Mouse (Mus musculus): ENCODE data around the gene Hfe.
A peak's percentile ranks its signal among the peaks of the same experiment; 100 is the strongest.
"Not testable (repeated sequence)": the region's sequence is repeated elsewhere in the genome, so short reads cannot be mapped to it uniquely, and the experiment has no call there.

The Hfe gene

DNA sequence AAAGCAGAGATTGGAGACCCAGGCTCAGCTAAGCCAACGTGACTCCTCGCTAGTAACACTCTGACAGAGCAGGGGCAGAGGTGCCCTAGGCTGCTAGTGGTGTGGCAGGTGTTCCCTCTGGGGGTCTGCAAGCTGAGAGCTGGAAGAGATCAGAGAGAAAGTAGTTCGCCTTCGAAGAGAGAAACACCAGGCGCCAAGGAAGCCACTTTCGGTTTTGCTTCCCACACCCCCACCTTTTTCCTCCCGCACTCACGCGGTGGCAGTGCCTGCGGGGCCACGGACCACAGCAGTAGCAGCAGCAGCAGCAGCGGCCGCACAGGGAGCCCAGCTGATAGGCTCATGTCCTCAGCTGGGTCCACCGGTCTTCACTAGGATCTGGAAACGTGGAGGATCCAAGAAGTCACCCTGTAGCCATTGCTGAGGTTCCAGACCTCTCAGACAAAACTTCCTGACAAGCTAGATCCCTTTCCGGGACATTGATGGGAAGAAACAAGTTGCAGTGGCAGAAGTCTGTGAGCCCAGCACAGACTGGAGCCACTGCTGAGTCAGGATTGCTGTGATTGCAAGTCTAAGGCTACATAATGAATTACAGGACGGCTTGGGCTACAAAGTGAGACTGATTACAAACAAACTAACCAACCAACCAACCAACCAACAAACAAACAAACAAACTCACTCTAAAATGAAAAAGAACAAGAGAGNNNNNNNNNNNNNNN lies at the start of gene Hfe:
Gene Hfe (minus strand): TSS at position 481 of the 716 bp plus-strand sequence.
- DNase-seq (ENCODE audit: low spot score): peak; percentile 28

DNA sequence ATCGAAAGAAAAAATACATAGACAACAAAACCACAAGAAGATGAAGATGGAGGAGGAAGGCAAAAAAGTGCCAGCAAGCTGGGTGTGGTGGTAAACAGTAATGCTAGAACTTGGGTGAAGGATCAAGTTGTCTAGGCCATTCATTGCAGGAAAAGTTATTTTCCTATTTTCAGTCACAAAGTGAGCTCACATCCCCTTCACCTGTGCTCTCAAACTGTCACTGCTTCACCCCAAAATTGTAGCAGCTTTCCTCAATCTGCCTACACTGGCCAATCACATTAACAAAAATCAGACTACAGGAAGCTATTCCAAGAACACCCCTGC lies 49.2 kb upstream of the Hfe start:
- no peak for DNase-seq (ENCODE audit: low spot score)

DNA sequence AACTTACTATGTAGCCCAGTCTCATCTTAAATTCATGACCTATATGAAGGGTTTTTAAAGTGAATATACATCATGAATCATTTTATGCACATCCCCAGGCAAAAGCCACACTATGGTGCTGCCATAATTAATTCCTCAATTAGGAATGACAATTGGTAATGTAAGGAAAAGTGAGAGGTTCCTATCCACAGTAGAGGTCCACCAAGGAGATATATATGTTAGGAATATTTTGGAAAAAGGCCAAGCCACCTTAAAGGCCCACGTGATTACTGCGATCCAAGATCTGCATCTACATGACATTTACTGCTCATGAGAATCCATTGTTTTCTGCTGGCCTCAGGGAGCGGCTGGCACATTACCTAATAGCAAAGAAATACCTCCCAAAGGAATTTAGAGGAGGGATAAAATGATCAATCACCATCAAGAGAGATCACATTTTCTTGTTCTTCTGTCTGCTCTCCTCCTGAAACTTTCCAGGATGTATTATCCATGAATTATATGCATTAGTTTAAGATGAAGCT lies 48.7 kb upstream of the Hfe start:
- DNase-seq (ENCODE audit: low spot score): no peak

DNA sequence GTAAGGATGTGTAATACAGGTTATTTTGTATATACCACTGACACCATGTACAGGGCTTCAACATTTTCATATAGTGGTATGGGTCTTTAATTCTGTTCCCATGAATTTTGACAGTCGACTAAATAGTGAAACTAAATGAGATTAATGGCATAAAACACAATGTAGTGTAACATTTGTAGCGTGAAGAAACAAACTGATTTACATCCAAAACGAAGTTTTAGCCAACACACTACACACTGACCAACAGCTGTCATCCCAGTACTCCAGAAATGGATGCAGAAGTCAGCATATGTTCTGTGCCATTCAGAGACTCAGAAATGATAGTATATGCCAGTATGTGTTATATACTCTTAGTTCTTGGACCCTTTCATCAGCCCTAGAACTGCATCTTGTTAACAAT lies 47.3 kb upstream of the Hfe start:
- no peak for DNase-seq (ENCODE audit: low spot score)

DNA sequence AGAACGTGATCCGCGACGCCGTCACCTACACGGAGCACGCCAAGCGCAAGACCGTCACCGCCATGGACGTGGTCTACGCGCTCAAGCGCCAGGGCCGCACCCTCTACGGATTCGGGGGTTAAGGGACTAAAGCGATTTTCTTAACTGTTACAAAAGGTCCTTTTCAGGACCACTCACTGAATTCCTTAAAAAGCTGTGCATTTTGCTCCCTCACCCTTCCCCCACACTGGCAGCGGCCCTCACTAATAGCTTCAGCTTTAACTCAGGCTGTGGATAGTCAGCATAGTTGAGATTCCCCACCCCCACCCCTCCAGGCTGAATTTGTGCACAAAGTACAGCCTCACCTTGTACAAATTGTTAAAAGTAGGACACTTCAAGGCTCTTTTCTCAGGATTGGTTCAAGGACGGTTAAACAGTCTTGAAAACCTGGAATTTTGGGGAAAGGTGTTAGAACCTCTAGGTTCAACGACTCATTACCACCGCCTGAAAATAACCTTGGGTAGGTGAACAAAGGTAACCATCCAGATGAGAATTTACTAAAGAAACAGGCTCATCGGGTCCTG lies 46.6 kb upstream of the Hfe start:
- no peak for DNase-seq (ENCODE audit: low spot score)

DNA sequence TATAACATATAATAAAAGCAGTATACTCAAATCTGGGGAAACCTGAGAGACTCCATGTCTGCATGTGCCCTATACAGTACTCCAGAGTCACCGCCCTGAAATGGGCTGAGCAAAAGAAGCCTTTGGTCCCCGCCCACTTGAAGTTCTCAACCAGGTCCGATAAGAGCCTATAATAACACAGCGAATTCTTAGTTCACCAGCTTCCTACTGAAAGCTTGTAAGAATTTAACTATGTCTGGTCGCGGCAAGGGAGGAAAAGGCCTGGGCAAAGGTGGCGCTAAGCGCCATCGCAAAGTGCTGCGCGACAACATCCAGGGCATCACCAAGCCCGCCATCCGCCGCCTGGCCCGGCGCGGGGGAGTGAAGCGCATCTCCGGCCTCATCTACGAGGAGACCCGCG lies 46.1 kb upstream of the Hfe start, which contains the start of gene Hist1h4b:
Gene Hist1h4b (plus strand): TSS at position 224 of the 400 bp plus-strand sequence.
- no peak for DNase-seq (ENCODE audit: low spot score)

DNA sequence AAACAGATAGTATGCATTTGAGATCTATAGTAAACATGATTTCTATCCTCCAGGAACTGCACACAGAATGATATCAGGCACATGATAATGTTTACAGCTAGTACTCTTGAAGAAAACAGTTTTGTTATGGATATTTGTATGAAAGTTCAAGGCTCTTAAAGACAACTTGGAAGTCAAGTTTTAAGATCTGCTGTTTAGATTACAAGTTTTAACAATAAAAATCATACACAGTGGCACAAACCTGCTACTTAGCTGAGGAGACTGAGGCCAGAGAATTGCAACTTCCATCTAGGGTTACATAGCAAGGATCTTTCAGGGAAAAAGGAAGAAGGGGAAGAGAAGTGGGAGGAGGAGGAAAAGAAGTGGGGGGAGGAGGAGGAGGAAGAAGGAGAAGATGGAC lies 44.3 kb upstream of the Hfe start:
- no peak for DNase-seq (ENCODE audit: low spot score)

DNA sequence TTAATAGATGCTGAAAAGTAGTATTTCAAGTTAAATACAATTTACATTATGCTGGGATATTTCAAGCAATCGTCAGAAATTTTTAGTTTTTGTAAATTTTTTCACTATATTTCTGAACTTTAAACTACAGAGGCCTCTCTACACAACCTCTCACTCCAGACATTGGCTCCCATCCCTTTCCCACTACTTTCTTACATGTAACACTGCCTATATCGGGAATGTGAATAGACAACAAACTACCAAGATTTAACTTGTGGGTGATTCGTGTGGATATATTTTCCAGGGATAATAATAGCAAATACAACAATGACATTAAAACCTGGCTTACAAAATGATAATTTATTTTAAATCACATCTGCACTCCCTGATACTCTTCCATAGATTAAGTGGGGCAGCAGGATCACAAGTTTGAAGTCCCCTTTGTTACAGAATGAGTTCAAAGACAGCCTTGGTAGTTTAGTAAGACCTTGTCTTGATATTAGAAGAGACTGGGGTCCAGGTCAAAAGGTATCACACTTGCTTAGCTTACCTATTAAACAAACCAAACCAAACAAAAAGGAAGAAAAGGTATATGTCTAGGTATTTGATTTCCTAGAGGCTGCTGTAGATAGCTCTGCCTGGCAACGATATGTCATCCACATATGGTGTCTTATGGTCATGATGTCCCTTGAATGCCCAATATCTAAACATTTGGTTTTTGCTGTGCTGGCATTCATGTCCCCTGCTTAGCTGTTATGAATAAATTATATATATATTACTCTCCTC lies 42.8 kb upstream of the Hfe start:
- DNase-seq (ENCODE audit: low spot score): no peak

DNA sequence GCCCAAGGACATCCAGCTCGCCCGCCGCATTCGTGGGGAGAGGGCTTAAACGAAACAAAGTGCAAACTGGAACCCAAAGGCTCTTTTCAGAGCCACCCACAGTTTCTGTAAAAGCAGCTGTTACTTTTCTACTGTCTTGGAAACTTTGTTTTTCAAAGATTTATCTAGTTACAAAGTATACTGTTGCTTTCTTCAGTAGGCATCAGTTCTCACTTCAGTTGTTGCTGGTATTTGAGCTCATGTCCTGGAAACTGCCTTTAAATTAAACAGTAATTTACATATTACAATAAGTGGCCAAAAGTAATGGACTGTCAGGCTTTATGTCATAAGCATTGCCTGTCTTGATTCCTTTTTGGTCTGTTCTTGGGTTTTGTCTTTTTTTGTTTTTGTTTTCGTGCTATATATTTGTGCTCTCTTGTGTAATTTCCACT lies 42.1 kb upstream of the Hfe start:
- DNase-seq (ENCODE audit: low spot score): no peak

DNA sequence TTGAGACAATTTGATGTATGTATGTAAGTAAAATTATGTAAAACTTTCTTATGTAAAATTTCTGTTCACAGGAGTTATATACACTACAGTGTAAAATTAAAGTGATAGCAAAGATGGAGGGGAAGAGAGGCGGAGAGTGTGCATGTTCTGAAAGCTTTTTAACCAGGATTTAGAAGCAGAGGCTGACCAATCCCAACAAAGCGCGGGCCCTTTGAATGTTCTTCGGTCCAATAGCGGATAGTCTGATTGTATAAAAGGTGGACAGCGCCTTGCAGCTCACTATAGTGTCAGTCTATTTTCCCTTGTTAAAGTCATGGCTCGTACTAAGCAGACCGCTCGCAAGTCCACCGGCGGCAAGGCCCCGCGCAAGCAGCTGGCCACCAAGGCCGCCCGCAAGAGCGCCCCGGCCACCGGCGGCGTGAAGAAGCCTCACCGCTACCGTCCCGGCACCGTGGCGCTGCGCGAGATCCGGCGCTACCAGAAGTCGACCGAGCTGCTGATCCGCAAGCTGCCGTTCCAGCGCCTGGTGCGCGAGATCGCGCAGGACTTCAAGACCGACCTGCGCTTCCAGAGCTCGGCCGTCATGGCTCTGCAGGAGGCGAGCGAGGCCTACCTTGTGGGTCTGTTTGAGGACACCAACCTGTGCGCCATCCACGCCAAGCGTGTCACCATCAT lies 41.5 kb upstream of the Hfe start, which contains the start of gene Hist1h3b:
Gene Hist1h3b (plus strand): TSS at position 201 of the 675 bp plus-strand sequence.
- DNase-seq (ENCODE audit: low spot score): peak; percentile 80

DNA sequence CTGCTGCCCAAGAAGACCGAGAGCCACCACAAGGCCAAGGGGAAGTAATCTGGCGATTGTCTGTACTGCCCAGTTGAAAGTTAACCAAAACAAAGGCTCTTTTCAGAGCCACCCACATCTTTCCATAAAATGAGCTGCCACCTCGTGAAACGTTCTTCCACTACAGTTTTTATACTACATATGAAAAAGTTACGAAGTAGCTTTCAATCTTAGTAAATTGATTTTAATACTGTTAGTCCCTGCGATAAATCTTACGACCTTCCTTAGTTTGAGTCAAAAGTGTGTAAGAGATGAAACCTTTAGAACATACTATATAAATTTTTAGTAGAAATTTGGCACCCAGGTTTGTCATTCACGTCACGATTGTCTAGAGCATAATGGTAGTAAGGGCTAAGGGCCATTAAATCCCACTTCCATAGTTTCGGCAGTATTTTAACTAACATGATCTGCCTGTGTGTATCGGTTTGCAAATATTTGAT lies 40.9 kb upstream of the Hfe start:
- no peak for DNase-seq (ENCODE audit: low spot score)

DNA sequence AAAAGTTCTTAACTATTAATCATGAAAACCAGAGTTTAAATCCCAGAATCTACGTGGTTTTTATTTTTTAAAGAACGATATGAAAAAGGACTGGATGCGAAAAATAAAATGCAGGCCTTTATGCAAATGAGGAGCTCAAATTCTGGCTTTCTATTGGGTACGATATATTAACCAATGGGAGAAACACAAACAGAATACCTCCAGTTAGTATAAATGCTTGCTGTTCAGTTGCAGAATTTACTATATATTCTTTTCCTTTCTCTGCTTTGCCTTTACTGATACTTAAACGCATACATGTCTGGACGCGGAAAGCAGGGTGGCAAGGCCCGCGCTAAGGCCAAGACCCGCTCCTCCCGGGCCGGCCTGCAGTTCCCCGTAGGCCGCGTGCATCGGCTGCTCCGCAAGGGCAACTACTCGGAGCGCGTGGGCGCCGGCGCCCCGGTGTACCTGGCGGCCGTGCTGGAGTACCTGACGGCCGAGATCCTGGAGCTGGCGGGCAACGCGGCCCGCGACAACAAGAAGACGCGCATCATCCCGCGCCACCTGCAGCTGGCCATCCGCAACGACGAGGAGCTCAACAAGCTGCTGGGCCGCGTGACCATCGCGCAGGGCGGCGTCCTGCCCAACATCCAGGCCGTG lies 40.3 kb upstream of the Hfe start, which contains the start of gene Hist1h2ab:
Gene Hist1h2ab (plus strand): TSS at position 288 of the 639 bp plus-strand sequence.
- DNase-seq (ENCODE audit: low spot score): not testable (repeated sequence)

DNA sequence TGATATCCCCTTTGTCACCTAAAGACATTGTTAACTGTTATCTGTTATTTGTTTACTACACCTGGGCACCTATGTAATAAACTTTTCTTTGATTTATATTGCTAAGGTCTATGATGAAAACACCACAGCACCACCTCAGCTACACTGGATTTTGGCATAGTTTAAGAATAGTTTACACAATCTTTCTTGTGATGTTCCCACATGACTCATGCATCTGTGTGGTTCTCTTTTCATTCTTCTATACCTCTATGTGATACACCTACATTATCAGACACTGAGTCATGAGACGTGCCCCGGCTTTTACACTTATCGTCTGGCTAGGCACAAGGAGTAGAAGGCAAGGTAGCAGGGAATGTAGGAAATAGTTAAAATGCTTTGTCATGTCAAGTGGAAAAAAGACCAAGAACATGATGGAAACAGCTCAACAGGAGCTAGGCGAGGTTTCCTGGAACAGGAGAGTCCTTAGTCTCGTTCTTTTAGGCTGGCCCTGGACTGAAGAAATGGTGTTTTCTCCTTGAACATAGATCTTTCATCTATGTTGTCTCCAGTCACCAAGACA lies 39.0 kb upstream of the Hfe start:
- no peak for DNase-seq (ENCODE audit: low spot score)

DNA sequence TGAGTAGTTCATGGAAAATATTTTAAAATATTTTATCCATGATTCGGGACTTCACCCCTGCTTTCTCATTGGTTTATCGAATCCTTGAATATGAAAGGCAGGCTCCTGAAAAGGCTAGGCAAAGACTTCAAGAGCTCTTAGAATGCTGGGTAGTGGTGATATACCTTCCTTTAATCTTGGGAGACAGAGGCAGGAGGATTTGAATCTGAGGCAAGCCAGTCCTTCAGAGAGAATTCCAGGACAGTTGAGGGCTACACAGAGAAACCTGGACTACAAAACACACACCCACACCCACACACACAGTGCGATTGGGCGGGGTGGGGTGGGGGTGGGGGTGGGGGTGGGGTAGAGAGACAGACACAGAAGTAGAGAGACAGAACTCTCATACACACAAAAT lies 37.2 kb upstream of the Hfe start:
- DNase-seq (ENCODE audit: low spot score): no peak

DNA sequence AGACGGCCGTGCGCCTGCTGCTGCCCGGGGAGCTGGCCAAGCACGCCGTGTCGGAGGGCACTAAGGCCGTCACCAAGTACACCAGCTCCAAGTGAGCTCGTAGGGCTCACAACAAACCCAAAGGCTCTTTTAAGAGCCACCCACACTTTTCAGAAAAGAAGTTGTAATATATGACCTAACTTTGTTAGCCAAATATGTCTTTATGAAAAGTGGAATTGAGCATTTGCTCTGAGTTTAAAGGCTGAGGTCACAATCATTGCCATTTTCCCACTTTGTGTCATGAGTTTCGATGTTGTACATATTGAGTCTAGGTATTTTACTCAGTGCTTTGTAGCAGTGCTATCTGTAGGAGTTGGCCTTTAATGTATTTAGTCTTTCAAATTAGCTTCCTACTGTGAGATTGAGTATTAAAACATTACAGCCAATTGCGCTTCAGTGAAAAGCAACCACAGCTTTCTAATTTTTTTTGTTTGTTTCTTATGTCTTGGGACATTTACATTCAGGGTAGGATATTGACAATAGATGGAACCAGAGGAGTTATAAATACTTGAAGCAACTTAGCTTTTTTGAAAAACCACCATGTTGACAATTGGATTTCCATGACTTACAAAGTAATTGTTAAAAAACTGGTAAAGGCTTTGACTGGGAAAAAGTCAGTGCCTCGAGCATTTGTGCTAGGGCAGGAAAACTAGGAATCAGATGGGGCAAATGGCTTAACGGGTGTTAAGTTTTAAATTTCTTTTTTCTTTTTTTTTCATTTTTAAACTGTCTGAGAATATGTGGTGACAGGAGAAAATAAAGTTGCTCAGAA lies 36.6 kb upstream of the Hfe start:
- no peak for DNase-seq (ENCODE audit: low spot score)

DNA sequence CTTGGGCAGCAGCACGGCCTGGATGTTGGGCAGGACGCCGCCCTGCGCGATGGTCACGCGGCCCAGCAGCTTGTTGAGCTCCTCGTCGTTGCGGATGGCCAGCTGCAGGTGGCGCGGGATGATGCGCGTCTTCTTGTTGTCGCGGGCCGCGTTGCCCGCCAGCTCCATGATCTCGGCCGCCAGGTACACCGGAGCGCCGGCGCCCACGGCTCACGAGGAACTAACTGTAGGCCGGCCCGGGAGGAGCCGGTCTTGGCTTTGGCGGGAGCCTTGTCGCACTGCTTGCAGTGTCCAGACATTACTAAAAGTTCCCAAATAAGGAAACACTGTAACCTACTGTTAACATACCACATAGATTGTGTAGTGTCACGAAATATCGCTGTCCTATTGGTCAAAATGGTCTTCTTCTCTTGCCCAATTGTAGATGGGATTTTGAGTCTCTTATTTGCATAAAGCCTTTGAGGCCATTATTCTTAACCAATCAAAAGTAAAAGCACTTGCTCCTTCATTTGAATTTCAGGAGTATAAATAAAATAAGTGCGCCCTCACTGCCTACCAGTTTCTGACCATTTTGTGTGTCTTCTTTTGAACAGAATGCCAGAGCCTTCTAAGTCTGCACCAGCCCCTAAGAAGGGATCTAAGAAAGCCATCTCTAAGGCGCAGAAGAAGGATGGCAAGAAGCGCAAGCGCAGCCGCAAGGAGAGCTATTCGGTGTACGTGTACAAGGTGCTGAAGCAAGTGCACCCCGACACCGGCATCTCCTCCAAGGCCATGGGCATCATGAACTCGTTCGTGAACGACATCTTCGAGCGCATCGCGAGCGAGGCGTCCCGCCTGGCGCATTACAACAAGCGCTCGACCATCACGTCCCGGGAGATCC lies 35.8 kb upstream of the Hfe start, which contains the start of gene Hist1h2bb:
Gene Hist1h2bb (plus strand): TSS at position 534 of the 880 bp plus-strand sequence.
- DNase-seq (ENCODE audit: low spot score): peak; percentile 66

DNA sequence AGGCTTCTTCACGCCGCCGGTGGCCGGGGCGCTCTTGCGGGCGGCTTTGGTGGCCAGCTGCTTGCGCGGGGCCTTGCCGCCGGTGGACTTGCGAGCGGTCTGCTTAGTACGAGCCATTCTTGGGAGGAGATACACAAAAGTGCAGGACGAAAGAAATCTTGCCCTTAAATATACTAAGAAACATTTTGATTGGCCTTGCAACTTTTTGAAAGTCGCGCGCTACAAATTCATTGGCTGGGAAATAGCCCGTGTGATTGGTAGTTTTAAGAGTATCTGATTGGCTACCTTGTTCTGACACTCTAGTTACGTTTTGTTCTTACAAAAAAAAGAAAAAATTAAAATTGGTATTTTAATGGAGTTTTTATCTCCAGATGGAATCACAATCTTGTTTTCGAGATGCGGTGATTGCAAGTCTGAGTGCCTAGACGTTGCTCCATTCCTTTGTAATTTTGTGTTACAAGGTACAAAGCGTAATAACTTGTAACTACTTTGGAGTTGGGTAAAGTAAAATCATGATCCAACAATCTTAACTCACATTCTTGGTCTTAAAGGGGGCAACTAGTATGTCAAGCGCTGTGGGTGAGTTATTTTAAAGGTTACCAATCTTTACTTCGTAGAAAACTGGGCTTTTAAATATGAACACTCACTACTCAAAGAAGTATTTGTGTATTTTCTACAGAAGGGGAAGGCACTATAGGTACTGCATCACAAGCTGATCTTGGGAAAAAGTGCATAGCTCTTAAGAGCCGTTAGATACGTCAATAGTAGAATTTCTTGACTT lies 34.9 kb upstream of the Hfe start, which contains the start of gene Hist1h3c:
Gene Hist1h3c (minus strand): TSS at position 222 of the 781 bp plus-strand sequence.
- DNase-seq (ENCODE audit: low spot score): no peak
